Mouse (Mus musculus) C2C12 (cell line): ENCODE measurements around the gene Car5b. TPM values are rescaled to one million over a fixed set of nuclear protein-coding genes. Genes with fewer than 3 reads are reported as not detected.

Source experiments
- H3K27me3 ChIP-seq: one replicate; pipeline ENCODE4 v1.6.1; 2011; ENCODE audit not compliant: control insufficient read depth, insufficient read depth, insufficient read length
- H3K36me3 ChIP-seq: one replicate; pipeline ENCODE4 v1.6.1; 2011; ENCODE audit not compliant: control insufficient read depth, insufficient read depth
- H3K4me3 ChIP-seq: one replicate; pipeline ENCODE4 v1.5.1; 2011; ENCODE audit warnings: mild to moderate bottlenecking, control low read depth; ENCODE audit not compliant: poor library complexity, insufficient read depth, severe bottlenecking
- H3K79me2 ChIP-seq: one replicate; pipeline ENCODE4 v1.6.1; 2011; ENCODE audit not compliant: control insufficient read depth, insufficient read depth
- H3K79me3 ChIP-seq: one replicate; pipeline ENCODE4 v1.6.1; 2011; ENCODE audit warnings: low read depth, control low read depth
- H3ac ChIP-seq: one replicate; pipeline ENCODE3; 2011; ENCODE audit warnings: low read depth; ENCODE audit not compliant: control insufficient read depth, insufficient read length
- CEBPB ChIP-seq: IDR thresholded peaks from one replicate; pipeline ENCODE4 v1.6.1; 2011; ENCODE audit warnings: low read depth, mild to moderate bottlenecking, control low read depth, moderate library complexity
- CTCF ChIP-seq: IDR thresholded peaks from one replicate; pipeline ENCODE4 v1.5.1; 2011; ENCODE audit not compliant: control insufficient read depth, insufficient read depth, insufficient read length
- FOSL1 ChIP-seq: IDR thresholded peaks from one replicate; pipeline ENCODE4 v1.8.0; 2011; ENCODE audit warnings: mild to moderate bottlenecking, low read length; ENCODE audit not compliant: poor library complexity, insufficient read depth, severe bottlenecking
- MAX ChIP-seq: IDR thresholded peaks from one replicate; pipeline ENCODE4 v1.6.1; 2011; ENCODE audit warnings: mild to moderate bottlenecking, control low read depth
- MYOD1 ChIP-seq: IDR thresholded peaks from one replicate; pipeline ENCODE4 v1.6.1; 2011; ENCODE audit warnings: low read depth; ENCODE audit not compliant: control insufficient read depth, insufficient read length
- MYOG ChIP-seq: IDR thresholded peaks from one replicate; pipeline ENCODE4 v1.6.1; 2011; ENCODE audit not compliant: control insufficient read depth, insufficient read length; ENCODE audit errors: extremely low read depth
- USF1 ChIP-seq: IDR thresholded peaks from one replicate; pipeline ENCODE4 v1.6.1; 2011; ENCODE audit warnings: low read depth, mild to moderate bottlenecking, control low read depth, moderate library complexity
- polyA plus RNA-seq: library from polyadenylated mRNA; unstranded; fragments of >200 nt; fragmentation: generic; extraction: Trizol; gene quantifications from one replicate; pipeline ENCODE4 v1.2.1, GENCODE M21; 2012; ENCODE audit warnings: missing spikeins

Gene Car5b
- polyA plus RNA-seq, 1 experiment, result 2.8 TPM

- no peaks in the 10 kb centered on the region for H3K36me3 ChIP-seq
- no peaks in the 10 kb centered on the region for H3K79me3 ChIP-seq
- TF ChIP-seq MYOG, result no peak
- TF ChIP-seq CTCF, result no peak
- no peak for TF ChIP-seq MAX
- no peak for TF ChIP-seq USF1
- no peak for TF ChIP-seq FOSL1
- TF ChIP-seq MYOD1, result no peak
- TF ChIP-seq CEBPB, result no peak
- H3K79me2 ChIP-seq, result no peaks in the 10 kb centered on the region
- no peaks in the 10 kb centered on the region for H3K27me3 ChIP-seq
- H3ac ChIP-seq, result no peak overlapping the region
- H3K4me3 ChIP-seq, result no peak overlapping the region
These were observed 27.9 kb upstream of the Car5b start for GRCm38 (mm10) chrX:164055726-164056125.

GRCm38 (mm10) chrX:164046736-164047135 is 18.9 kb upstream of the Car5b start:
- Histone ChIP-seq H3K27me3 (no peaks in the 10 kb centered on the region), H3K4me3 (no peak overlapping the region), H3K79me2 (no peaks in the 10 kb centered on the region), H3K79me3 (no peaks in the 10 kb centered on the region), H3K36me3 (no peaks in the 10 kb centered on the region), H3ac (no peak overlapping the region)
- TF ChIP-seq MYOG (no peak), CEBPB (no peak), FOSL1 (no peak), CTCF (no peak), USF1 (no peak), MAX (no peak), MYOD1 (no peak)

- H3K79me2 ChIP-seq, result no peaks in the 10 kb centered on the region
- H3K4me3 ChIP-seq, result no peak overlapping the region
- TF ChIP-seq CTCF (no peak), FOSL1 (no peak), CEBPB (no peak), USF1 (no peak), MYOD1 (no peak), MYOG (no peak), MAX (no peak)
- no peaks in the 10 kb centered on the region for H3K27me3 ChIP-seq
- no peak overlapping the region for H3ac ChIP-seq
- H3K36me3 ChIP-seq, result no peaks in the 10 kb centered on the region
- H3K79me3 ChIP-seq, result no peaks in the 10 kb centered on the region
These were observed 14.3 kb upstream of the Car5b start for GRCm38 (mm10) chrX:164042069-164042468.

GRCm38 (mm10) chrX:164038882-164039281 is 11.1 kb upstream of the Car5b start:
- H3K79me3 ChIP-seq, result no peaks in the 10 kb centered on the region
- H3K4me3 ChIP-seq, result no peak overlapping the region
- TF ChIP-seq MYOG (no peak), FOSL1 (no peak), CEBPB (no peak), MAX (no peak), USF1 (no peak), MYOD1 (no peak)
- H3ac ChIP-seq, result no peak overlapping the region
- no peaks in the 10 kb centered on the region for H3K27me3 ChIP-seq
- no peaks in the 10 kb centered on the region for H3K79me2 ChIP-seq
- no peaks in the 10 kb centered on the region for H3K36me3 ChIP-seq

GRCm38 (mm10) chrX:164035931-164036330 is 8.1 kb upstream of the Car5b start:
- Histone ChIP-seq H3K79me2 (no peaks in the 10 kb centered on the region), H3K36me3 (no peaks in the 10 kb centered on the region), H3K27me3 (no peaks in the 10 kb centered on the region), H3K79me3 (no peaks in the 10 kb centered on the region), H3K4me3 (no peak overlapping the region), H3ac (no peak overlapping the region)
- no peak for TF ChIP-seq USF1
- no peak for TF ChIP-seq CTCF
- no peak for TF ChIP-seq MYOG
- no peak for TF ChIP-seq FOSL1
- no peak for TF ChIP-seq MAX
- no peak for TF ChIP-seq CEBPB
- TF ChIP-seq MYOD1, result no peak

- Histone ChIP-seq H3K27me3 (no peaks in the 10 kb centered on the region), H3K4me3 (no peak overlapping the region), H3ac (no peak overlapping the region), H3K79me3 (no peaks in the 10 kb centered on the region), H3K79me2 (no peaks in the 10 kb centered on the region), H3K36me3 (no peaks in the 10 kb centered on the region)
- TF ChIP-seq CTCF (no peak), MYOD1 (no peak), USF1 (no peak), MYOG (no peak), FOSL1 (no peak), CEBPB (no peak), MAX (no peak)
These were observed 7.6 kb upstream of the Car5b start for GRCm38 (mm10) chrX:164035401-164035800.
